Mouse (Mus musculus) liver, embryonic 14.5 days (tissue): Measurements from ENCODE around the gene Sirt7.

Source experiments
- CTCF ChIP-seq: IDR thresholded peaks from 2 replicates; pipeline ENCODE4 v1.5.1; 2016; ENCODE audit warnings: antibody characterized with exemption, low read depth, control low read depth
- EP300 ChIP-seq: IDR thresholded peaks from 2 replicates; pipeline ENCODE4 v1.6.1; 2016; ENCODE audit warnings: antibody characterized with exemption, low read depth

- TF ChIP-seq CTCF: no peak
- TF ChIP-seq EP300: no peak
These were observed 1.9 kb upstream of the Sirt7 start for GRCm38 (mm10) chr11:120626785-120627467.
